Mouse (Mus musculus): ENCODE measurements at regions not wholly inside any gene's neighbourhood (a gene's known extent, or its start where the extent isn't known, plus 50 kb on each side); places are given as distances from the start of the nearest gene placed in this dataset.

- Histone ChIP-seq H3K27ac (peak overlapping the region; percentile 61), H3K4me3 (no peak overlapping the region)
- DNase-seq (ENCODE audit: low spot score in 2 of 2), result peak in 1 of 2 experiments; percentile 2
- TF ChIP-seq CTCF (conservative IDR thresholded peaks at IDR 0.05), result no peak
Observed at GRCm38 (mm10) chr14:92488247-92488646, 1402.2 kb downstream of the Pcdh9 start.
